Mouse (Mus musculus) megakaryocyte, embryonic 14.5 days (primary cell): ENCODE data around the gene Cx3cr1.

Source experiments
- FLI1 ChIP-seq: IDR thresholded peaks from 2 replicates; pipeline ENCODE4 v1.6.1; 2012; ENCODE audit warnings: low read length, inconsistent platforms, mixed read lengths
- GATA1 ChIP-seq: IDR thresholded peaks from 3 replicates; pipeline ENCODE4 v1.6.1; 2012; ENCODE audit warnings: mixed read lengths, low read length, inconsistent platforms, borderline replicate concordance

- TF ChIP-seq GATA1: no peak
- no peak for TF ChIP-seq FLI1
Measured at GRCm38 (mm10) chr9:119978151-119978810, 91.4 kb downstream of the Cx3cr1 start.
